Mouse (Mus musculus) megakaryocyte, embryonic 14.5 days (primary cell): ENCODE results near the gene Smc3. TPM values are rescaled to one million over a fixed set of nuclear protein-coding genes. Genes with fewer than 3 reads are reported as not detected.

Experiments used
- H3K27me3 ChIP-seq: replicated peaks from 2 replicates; pipeline ENCODE3; 2012; ENCODE audit warnings: inconsistent platforms
- H3K36me3 ChIP-seq: replicated peaks from 2 replicates; pipeline ENCODE3; 2012; ENCODE audit warnings: low read length, inconsistent platforms, mixed read lengths
- H3K4me1 ChIP-seq: 2 replicates; pipeline ENCODE4 v1.6.1; 2012; ENCODE audit warnings: inconsistent platforms
- H3K4me3 ChIP-seq: replicated peaks from 2 replicates; pipeline ENCODE3; 2012; ENCODE audit warnings: moderate library complexity, mild to moderate bottlenecking, inconsistent platforms
- H3K9me3 ChIP-seq: 2 replicates; pipeline ENCODE4 v1.6.1; 2012; ENCODE audit warnings: inconsistent platforms
- FLI1 ChIP-seq: IDR thresholded peaks from 2 replicates; pipeline ENCODE4 v1.6.1; 2012; ENCODE audit warnings: low read length, inconsistent platforms, mixed read lengths
- GATA1 ChIP-seq: IDR thresholded peaks from 3 replicates; pipeline ENCODE4 v1.6.1; 2012; ENCODE audit warnings: mixed read lengths, low read length, inconsistent platforms, borderline replicate concordance
- polyA plus RNA-seq: library from polyadenylated mRNA; stranded (reverse); fragments of >175 nt; gene quantifications from 2 replicates; pipeline ENCODE4 v1.2.3, GENCODE M21; 2012; ENCODE audit warnings: low replicate concordance; ENCODE audit not compliant: insufficient read depth

Smc3 gene
- 2.3 and 14.2 TPM in 2 replicates for polyA plus RNA-seq

GRCm38 (mm10) chr19:53599757-53600539 lies at the start of gene Smc3:
TSS of gene Smc3 (plus strand) at chr19:53600398.
- Histone ChIP-seq H3K4me1 (peaks cover 52% of the 10 kb centered on the region), H3K27me3 (no peaks in the 10 kb centered on the region), H3K9me3 (no peaks in the 10 kb centered on the region), H3K4me3 (peak within 1 kb of the TSS; percentile 99), H3K36me3 (peaks cover 15% of the 10 kb centered on the region)
- TF ChIP-seq GATA1 (no peak), FLI1 (no peak)

- Histone ChIP-seq H3K4me1 (peaks cover 33% of the 10 kb centered on the region), H3K9me3 (no peaks in the 10 kb centered on the region), H3K4me3 (no peak overlapping the region), H3K27me3 (peaks cover 5% of the 10 kb centered on the region), H3K36me3 (no peaks in the 10 kb centered on the region)
- TF ChIP-seq FLI1 (no peak), GATA1 (no peak)
Measured at GRCm38 (mm10) chr19:53550972-53551371, 49.2 kb upstream of the Smc3 start.

- TF ChIP-seq GATA1 (no peak), FLI1 (no peak)
- Histone ChIP-seq H3K4me1 (peaks cover 36% of the 10 kb centered on the region), H3K27me3 (peaks cover 5% of the 10 kb centered on the region), H3K36me3 (no peaks in the 10 kb centered on the region), H3K9me3 (no peaks in the 10 kb centered on the region), H3K4me3 (no peak overlapping the region)
Measured at GRCm38 (mm10) chr19:53552216-53552786, 47.9 kb upstream of the Smc3 start.

GRCm38 (mm10) chr19:53552795-53553194 lies 47.4 kb upstream of the Smc3 start:
- Histone ChIP-seq H3K4me1 (peaks cover 35% of the 10 kb centered on the region), H3K27me3 (peaks cover 8% of the 10 kb centered on the region), H3K9me3 (no peaks in the 10 kb centered on the region), H3K4me3 (no peak overlapping the region), H3K36me3 (no peaks in the 10 kb centered on the region)
- TF ChIP-seq FLI1, result no peak
- no peak for TF ChIP-seq GATA1

- TF ChIP-seq GATA1 (no peak), FLI1 (no peak)
- peaks cover 8% of the 10 kb centered on the region for H3K27me3 ChIP-seq
Measured at GRCm38 (mm10) chr19:53554402-53554801, 45.8 kb upstream of the Smc3 start.

GRCm38 (mm10) chr19:53554981-53555616 lies 45.1 kb upstream of the Smc3 start:
- Histone ChIP-seq H3K27me3 (peaks cover 8% of the 10 kb centered on the region), H3K4me1 (peaks cover 32% of the 10 kb centered on the region), H3K36me3 (no peaks in the 10 kb centered on the region), H3K4me3 (no peak overlapping the region), H3K9me3 (peaks cover 5% of the 10 kb centered on the region)
- no peak for TF ChIP-seq GATA1
- no peak for TF ChIP-seq FLI1

More at GRCm38 (mm10) chr19:53554402-53554801, 45.8 kb upstream of the Smc3 start:
- Histone ChIP-seq H3K4me1 (peaks cover 32% of the 10 kb centered on the region), H3K4me3 (no peak overlapping the region), H3K36me3 (no peaks in the 10 kb centered on the region), H3K9me3 (no peaks in the 10 kb centered on the region)

GRCm38 (mm10) chr19:53556841-53557240 lies 43.4 kb upstream of the Smc3 start:
- Histone ChIP-seq H3K27me3 (peaks cover 5% of the 10 kb centered on the region), H3K9me3 (peaks cover 13% of the 10 kb centered on the region), H3K4me3 (no peak overlapping the region), H3K4me1 (peaks cover 32% of the 10 kb centered on the region), H3K36me3 (no peaks in the 10 kb centered on the region)
- no peak for TF ChIP-seq GATA1
- no peak for TF ChIP-seq FLI1

GRCm38 (mm10) chr19:53557267-53557936 lies 42.8 kb upstream of the Smc3 start:
- no peak for TF ChIP-seq FLI1
- Histone ChIP-seq H3K4me1 (peaks cover 28% of the 10 kb centered on the region), H3K9me3 (peaks cover 13% of the 10 kb centered on the region), H3K4me3 (peak overlapping the region; percentile 26), H3K27me3 (peaks cover 5% of the 10 kb centered on the region), H3K36me3 (no peaks in the 10 kb centered on the region)

GRCm38 (mm10) chr19:53560436-53560835 lies 39.8 kb upstream of the Smc3 start:
- Histone ChIP-seq H3K4me1 (peaks cover 12% of the 10 kb centered on the region), H3K36me3 (no peaks in the 10 kb centered on the region), H3K9me3 (peaks cover 21% of the 10 kb centered on the region), H3K4me3 (no peak overlapping the region), H3K27me3 (peaks cover 9% of the 10 kb centered on the region)
- TF ChIP-seq FLI1 (no peak), GATA1 (no peak)
